Mouse (Mus musculus) spleen, postnatal 4 days (tissue): ENCODE data around the gene Samd3.

Experiments used
- DNase-seq, 2 experiments: peaks; one replicate each; pipeline ENCODE4 v3.0.0; 2022; ENCODE audit warnings: low spot score in 2 of 2

Samd3 gene

DNA sequence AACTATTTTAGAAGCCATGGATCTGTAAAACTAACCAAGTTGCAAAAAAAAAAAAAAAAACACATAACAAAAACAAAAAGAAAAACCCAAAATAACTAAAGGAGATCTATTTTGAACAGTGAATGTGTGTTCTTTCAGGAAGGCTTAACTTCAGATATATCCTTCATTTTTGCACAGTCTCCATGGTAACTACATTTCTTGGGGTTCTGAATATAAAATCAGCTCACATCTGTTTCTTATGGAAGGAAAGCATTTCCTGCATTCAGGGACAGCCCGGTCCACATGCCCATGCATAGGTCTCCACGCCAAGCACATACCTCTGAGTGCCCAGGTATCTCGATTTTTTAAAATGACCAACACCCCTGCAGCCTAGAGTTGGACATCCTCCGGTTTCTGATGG, 72.8 kb downstream of the Samd3 start:
- DNase-seq = no peak

- no peak for DNase-seq
Observed at GRCm38 (mm10) chr10:26303485-26303884, 74.0 kb downstream of the Samd3 start.

- no peak for DNase-seq
Observed at GRCm38 (mm10) chr10:26314327-26314726, 84.8 kb downstream of the Samd3 start.

DNA sequence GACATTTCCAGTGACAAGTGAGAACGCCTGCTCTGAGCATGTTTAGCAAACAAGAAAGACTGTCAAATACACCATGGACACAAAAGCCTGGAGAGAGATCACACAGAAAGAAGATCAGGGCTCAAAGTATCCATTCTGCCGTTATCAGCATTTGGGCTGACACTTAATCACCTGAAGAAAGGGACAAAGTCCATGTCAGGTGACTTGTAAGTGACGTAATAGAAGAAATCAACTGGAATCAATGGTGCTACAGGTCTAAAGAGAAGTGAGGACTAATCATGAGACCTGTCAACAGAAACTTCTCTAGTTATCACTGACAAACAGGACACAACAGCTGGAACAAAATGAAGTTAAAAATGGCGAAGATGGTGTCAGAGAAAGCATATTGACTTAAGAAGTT, 91.2 kb downstream of the Samd3 start:
- no peak for DNase-seq
